Mouse (Mus musculus): Measurements from ENCODE around the gene Fgf23. TPM values are rescaled to one million over a fixed set of nuclear protein-coding genes. Genes with fewer than 3 reads are reported as not detected.
A peak's percentile ranks its signal among the peaks of the same experiment; 100 is the strongest.

Fgf23 gene
- polyA plus RNA-seq, 1 experiment: not detected

DNA sequence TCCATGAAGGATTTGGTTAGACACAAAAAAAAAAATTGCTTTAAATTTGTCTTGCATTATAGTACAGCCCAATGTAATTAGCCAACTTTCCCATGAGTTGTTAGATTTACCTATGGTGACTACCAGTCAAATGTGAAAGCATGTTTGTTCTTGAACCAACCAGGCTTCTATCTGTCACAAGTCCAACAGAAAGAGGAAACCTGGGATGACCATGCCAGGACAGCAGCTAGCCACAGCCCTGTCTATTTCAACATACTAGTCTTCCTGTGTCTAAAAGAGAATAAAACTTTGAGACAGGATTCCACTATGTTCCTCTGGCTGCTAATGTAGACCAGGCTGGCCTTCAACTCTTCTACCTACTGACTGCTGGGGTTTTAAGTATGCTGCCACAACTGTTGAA lies 34.7 kb downstream of the Fgf23 start:
- Histone ChIP-seq H3K4me1 (ENCODE audit: control insufficient read depth) (peaks cover 6% of the 10 kb centered on the region), H3K27me3 (ENCODE audit: control insufficient read depth) (peaks cover 20% of the 10 kb centered on the region), H3K9me3 (ENCODE audit: control insufficient read depth, low read length) (no peaks in the 10 kb centered on the region), H3K4me3 (replicated peaks) (no peak overlapping the region), H3K36me3 (ENCODE audit: control insufficient read depth) (no peaks in the 10 kb centered on the region)
- TF ChIP-seq TAL1 (IDR thresholded peaks at IDR 0.05; ENCODE audit: low read length): no peak
- no peak for TF ChIP-seq GATA1 (IDR thresholded peaks at IDR 0.05; ENCODE audit: low read length)

DNA sequence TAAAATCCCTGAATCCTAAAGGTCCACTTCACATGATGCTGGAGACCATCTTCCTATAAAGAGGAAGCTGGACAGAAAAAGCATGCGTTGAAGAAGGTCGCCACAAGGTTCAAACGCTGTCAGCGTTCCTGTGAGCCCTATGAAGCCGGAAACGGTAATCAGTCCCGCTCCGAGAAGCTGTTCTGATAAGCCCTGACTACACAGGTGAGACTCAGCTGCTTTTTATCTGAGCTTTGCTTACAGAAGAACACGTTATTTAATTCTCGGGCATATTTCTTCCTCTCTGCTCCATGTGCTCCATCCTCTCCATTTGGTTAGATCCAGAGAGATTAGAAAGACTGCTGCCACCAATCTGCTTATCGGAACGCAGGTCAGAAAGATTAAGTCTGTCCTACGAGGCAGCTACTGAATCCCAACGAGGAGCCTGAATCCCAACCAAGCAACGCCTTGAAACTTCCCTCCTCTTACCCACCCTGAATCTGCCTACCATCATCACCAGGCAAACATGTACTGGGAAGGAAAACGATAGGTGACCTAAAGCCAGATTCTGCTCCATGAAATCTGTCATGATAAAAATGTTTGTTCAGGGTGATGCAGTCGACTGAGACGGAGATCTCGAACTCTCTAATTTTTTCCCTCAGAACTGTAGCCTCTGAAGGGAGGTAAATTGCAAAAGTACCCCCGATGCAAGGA lies 35.8 kb downstream of the Fgf23 start:
- no peak overlapping the region for H3K4me3 ChIP-seq (replicated peaks)
- peaks cover 6% of the 10 kb centered on the region for H3K4me1 ChIP-seq (ENCODE audit: control insufficient read depth)
- H3K9me3 ChIP-seq (ENCODE audit: control insufficient read depth, low read length): no peaks in the 10 kb centered on the region
- H3K27me3 ChIP-seq (ENCODE audit: control insufficient read depth): peaks cover 20% of the 10 kb centered on the region
- no peaks in the 10 kb centered on the region for H3K36me3 ChIP-seq (ENCODE audit: control insufficient read depth)
- TF ChIP-seq TAL1 (IDR thresholded peaks at IDR 0.05; ENCODE audit: low read length) (no peak), GATA1 (IDR thresholded peaks at IDR 0.05; ENCODE audit: low read length) (no peak)

DNA sequence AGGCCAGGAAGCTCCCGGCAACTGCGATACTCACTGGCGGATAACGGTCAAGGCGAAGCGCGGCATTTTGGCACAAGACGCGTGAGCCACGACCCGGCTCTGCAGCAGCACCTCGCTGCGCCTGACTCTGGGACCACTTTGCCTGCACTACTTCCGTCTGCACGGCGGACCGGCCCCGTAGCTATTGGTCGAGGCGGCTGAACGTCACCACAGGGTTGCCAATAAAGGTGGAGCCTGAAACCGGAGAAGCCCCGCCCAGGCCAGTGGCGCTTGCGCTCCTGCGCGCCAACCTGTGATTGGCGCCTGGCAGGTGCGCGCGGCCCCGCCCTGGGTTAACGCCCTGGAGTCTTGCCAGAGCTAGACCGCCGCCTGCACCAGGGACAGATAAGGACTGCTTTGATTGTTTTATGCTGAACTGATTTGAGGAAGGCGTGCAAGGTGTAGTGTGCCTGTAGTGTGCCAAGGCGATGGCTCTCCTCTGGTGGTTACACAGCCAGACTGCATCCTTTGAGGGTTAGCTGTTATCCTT lies 36.8 kb downstream of the Fgf23 start, which contains the start of gene Tigar:
Tigar (minus strand) TSS at position 156 of the 529 bp plus-strand sequence.
- no peaks in the 10 kb centered on the region for H3K9me3 ChIP-seq (ENCODE audit: control insufficient read depth, low read length)
- peaks cover 20% of the 10 kb centered on the region for H3K27me3 ChIP-seq (ENCODE audit: control insufficient read depth)
- no peak for TF ChIP-seq GATA1 (IDR thresholded peaks at IDR 0.05; ENCODE audit: low read length)
- H3K4me1 ChIP-seq (ENCODE audit: control insufficient read depth): peaks cover 6% of the 10 kb centered on the region
- peak within 1 kb of the TSS; percentile 51 for H3K4me3 ChIP-seq (replicated peaks)
- no peaks in the 10 kb centered on the region for H3K36me3 ChIP-seq (ENCODE audit: control insufficient read depth)

DNA sequence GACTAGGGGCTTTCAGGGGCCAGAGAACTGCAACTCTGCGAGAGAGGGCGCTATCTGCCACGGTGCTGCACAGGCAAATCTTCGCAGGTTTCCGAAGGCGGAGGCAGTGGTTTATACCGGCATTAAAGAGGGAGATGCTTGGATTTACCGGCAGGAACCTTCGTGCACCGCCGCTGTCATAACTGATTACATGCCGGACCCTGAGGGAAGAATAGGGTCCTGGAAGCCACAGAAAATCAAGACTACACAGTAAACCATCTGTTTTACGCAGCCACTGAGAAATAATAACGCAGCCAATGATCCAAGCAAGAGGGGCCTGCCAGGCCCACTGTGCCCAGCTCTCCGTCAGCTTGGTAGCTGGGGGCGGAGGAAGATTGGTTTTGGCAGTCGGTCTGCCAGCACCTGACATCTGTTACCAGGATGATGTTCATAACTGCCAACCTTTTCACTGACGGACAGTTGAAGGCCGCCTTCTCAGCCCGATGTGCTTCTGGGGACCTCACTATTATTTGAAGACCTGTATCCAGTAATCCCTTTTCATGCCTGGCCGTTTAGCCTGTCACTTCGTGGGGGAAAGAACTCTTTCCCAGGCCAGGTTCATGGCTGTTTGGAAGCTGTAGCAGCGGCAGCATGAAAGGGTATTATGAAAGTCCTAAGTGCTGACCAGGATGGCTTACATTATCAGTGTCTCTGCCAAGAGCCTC lies 42.2 kb downstream of the Fgf23 start:
- TF ChIP-seq GATA1 (IDR thresholded peaks at IDR 0.05; ENCODE audit: low read length) (no peak), TAL1 (IDR thresholded peaks at IDR 0.05; ENCODE audit: low read length) (no peak)
- H3K27me3 ChIP-seq (ENCODE audit: control insufficient read depth): peaks cover 11% of the 10 kb centered on the region
- no peaks in the 10 kb centered on the region for H3K9me3 ChIP-seq (ENCODE audit: control insufficient read depth, low read length)

DNA sequence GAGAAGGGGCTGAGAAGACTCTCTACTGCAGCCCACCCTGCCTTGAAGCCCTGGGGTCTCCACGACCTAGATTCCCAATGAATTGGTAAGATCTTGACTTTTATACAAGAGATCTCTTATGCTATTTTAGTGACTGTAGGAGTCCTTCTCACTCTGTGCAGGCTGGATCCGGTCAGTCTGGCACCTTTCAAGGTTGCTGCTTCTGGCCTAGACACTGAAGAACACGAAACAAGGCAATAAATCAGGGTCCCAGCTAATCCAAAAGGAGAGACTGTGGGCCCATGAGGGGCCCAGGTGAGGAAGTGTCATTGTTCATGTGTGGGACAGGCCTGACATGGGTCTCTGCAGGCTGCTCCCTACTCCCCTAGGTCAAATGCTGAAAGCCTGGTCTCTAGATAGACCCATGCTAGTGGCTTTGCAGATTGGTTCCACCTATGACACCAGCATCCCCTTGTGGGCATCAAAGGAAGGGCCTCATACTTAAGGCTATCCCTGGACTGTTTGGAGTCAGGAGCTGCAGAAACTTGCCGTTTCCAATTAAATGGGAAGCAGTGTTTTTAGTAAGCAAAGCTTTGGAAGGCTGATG lies 49.6 kb downstream of the Fgf23 start:
- no peaks in the 10 kb centered on the region for H3K4me1 ChIP-seq (ENCODE audit: control insufficient read depth)
- no peaks in the 10 kb centered on the region for H3K9me3 ChIP-seq (ENCODE audit: control insufficient read depth, low read length)
- H3K27me3 ChIP-seq (ENCODE audit: control insufficient read depth): no peaks in the 10 kb centered on the region
- H3K36me3 ChIP-seq (ENCODE audit: control insufficient read depth): no peaks in the 10 kb centered on the region
- H3K4me3 ChIP-seq (replicated peaks): no peak overlapping the region
- TF ChIP-seq GATA1 (IDR thresholded peaks at IDR 0.05; ENCODE audit: low read length) (no peak), TAL1 (IDR thresholded peaks at IDR 0.05; ENCODE audit: low read length) (no peak)

More for the DNA sequence above, 42.2 kb downstream of the Fgf23 start:
- Histone ChIP-seq H3K4me1 (ENCODE audit: control insufficient read depth) (no peaks in the 10 kb centered on the region), H3K36me3 (ENCODE audit: control insufficient read depth) (no peaks in the 10 kb centered on the region), H3K4me3 (replicated peaks) (no peak overlapping the region)

DNA sequence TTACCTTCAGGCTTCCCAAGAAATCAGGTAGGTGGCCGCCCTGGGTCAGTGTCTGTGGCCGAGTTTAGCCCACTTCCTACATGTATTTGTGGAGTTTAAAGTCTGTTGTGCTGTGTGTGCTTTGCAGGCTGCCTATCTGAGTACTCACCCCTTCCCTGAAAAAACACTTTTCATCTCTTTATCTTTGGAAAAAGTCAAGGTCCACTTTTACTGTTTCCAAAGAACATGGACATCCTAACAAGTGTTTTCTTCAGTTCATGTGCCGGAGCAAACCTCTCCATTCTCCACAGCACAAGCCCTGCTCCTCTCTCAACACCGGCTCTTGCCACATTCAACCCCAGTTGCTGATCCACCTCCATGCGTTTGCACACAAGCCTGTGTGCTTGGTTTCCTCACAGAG lies 50.3 kb downstream of the Fgf23 start:
- H3K4me3 ChIP-seq (replicated peaks): no peak overlapping the region
- TF ChIP-seq TAL1 (IDR thresholded peaks at IDR 0.05; ENCODE audit: low read length) (no peak), GATA1 (IDR thresholded peaks at IDR 0.05; ENCODE audit: low read length) (no peak)
- no peaks in the 10 kb centered on the region for H3K9me3 ChIP-seq (ENCODE audit: control insufficient read depth, low read length)
- H3K36me3 ChIP-seq (ENCODE audit: control insufficient read depth): no peaks in the 10 kb centered on the region
- no peaks in the 10 kb centered on the region for H3K4me1 ChIP-seq (ENCODE audit: control insufficient read depth)
- H3K27me3 ChIP-seq (ENCODE audit: control insufficient read depth): no peaks in the 10 kb centered on the region

DNA sequence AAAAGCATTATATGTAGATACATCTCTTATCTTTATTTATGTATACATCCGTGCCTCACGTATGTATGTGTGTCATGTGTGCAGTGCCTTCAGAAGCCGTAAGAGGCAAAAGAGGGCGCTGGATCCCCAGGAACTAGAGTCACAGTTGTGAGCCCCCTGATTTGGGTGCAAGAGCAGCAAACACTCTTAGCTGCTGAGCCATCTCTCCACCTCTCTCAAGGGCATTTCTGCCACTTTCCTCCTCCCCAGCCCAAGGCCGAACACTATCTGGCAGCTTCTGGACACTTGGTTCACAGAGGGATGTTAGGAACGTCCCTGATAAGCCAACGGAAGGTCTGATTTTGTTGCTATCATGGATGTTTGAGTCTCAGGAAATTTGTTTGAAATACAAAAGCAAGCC lies 50.8 kb downstream of the Fgf23 start:
- no peaks in the 10 kb centered on the region for H3K36me3 ChIP-seq (ENCODE audit: control insufficient read depth)
- no peaks in the 10 kb centered on the region for H3K27me3 ChIP-seq (ENCODE audit: control insufficient read depth)
- H3K4me3 ChIP-seq (replicated peaks): no peak overlapping the region
- no peaks in the 10 kb centered on the region for H3K4me1 ChIP-seq (ENCODE audit: control insufficient read depth)
- H3K9me3 ChIP-seq (ENCODE audit: control insufficient read depth, low read length): no peaks in the 10 kb centered on the region
- TF ChIP-seq TAL1 (IDR thresholded peaks at IDR 0.05; ENCODE audit: low read length): no peak
- no peak for TF ChIP-seq GATA1 (IDR thresholded peaks at IDR 0.05; ENCODE audit: low read length)

DNA sequence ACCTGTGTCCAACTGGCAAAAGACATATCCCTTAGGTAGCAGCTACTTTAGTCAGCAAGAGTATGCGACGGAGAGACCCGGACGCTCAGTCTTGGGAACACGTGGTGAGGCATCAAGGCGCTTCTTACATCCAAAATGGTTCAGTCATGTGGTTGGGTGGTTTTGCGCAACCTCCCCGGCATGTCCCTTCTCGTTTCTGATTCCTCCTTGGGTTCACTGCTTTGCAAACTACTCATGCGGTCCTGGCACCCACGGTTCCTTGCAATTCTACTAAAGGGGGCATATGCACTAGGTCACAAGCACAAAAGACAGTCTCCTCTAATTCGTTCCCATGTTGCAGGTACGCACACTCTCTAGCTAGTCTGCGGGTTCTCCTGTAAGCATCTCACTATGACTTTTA lies 57.0 kb downstream of the Fgf23 start:
- no peaks in the 10 kb centered on the region for H3K4me1 ChIP-seq (ENCODE audit: control insufficient read depth)
- H3K9me3 ChIP-seq (ENCODE audit: control insufficient read depth, low read length): no peaks in the 10 kb centered on the region
- no peaks in the 10 kb centered on the region for H3K36me3 ChIP-seq (ENCODE audit: control insufficient read depth)
- no peaks in the 10 kb centered on the region for H3K27me3 ChIP-seq (ENCODE audit: control insufficient read depth)
- H3K4me3 ChIP-seq (replicated peaks): no peak overlapping the region
- TF ChIP-seq GATA1 (IDR thresholded peaks at IDR 0.05; ENCODE audit: low read length) (no peak), TAL1 (IDR thresholded peaks at IDR 0.05; ENCODE audit: low read length) (no peak)

DNA sequence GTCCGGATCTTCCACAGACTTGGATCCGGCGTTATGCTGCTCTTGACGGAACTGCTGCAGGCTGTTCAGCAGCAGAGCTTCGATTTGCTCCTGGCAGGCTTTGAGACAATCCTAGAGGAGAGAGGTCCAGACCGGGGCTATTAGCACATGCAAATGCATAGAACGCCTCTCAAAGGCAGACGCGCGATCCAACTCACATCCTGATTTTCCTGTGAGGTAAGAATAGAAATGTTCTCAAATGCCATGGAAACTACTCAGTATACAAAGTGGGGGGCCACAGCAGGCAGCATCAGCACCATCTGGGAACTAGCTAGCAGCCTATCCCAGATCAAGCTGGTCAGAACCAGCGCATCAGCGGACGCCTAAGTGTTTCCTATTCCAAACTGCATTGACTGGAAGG lies 57.7 kb downstream of the Fgf23 start:
- H3K4me1 ChIP-seq (ENCODE audit: control insufficient read depth): no peaks in the 10 kb centered on the region
- H3K9me3 ChIP-seq (ENCODE audit: control insufficient read depth, low read length): no peaks in the 10 kb centered on the region
- H3K36me3 ChIP-seq (ENCODE audit: control insufficient read depth): no peaks in the 10 kb centered on the region
- TF ChIP-seq TAL1 (IDR thresholded peaks at IDR 0.05; ENCODE audit: low read length) (no peak), GATA1 (IDR thresholded peaks at IDR 0.05; ENCODE audit: low read length) (no peak)
- no peaks in the 10 kb centered on the region for H3K27me3 ChIP-seq (ENCODE audit: control insufficient read depth)
- no peak overlapping the region for H3K4me3 ChIP-seq (replicated peaks)

Other genes starting within 250 kb of the Fgf23 start
- gene Ndufa9, start 223.8 kb upstream of the Fgf23 start, polyA plus RNA-seq (2012): 1.0 and 1.1 TPM in 2 replicates
- not detected in 2 replicates for gene Akap3, start 219.8 kb upstream of the Fgf23 start, polyA plus RNA-seq (2012)
- not detected in 2 replicates for gene Dyrk4, start 151.1 kb upstream of the Fgf23 start, polyA plus RNA-seq (2012)
- 5.5 and 6.1 TPM in 2 replicates for gene Rad51ap1, start 133.3 kb upstream of the Fgf23 start, polyA plus RNA-seq (2012)
- 0.33 and 0.91 TPM in 2 replicates for gene D6Wsu163e, start 132.9 kb upstream of the Fgf23 start, polyA plus RNA-seq (2012)
- not detected in 2 replicates for gene Fgf6, start 57.3 kb upstream of the Fgf23 start, polyA plus RNA-seq (2012)
- not detected in 2 replicates for gene Tigar, start 36.7 kb downstream of the Fgf23 start, polyA plus RNA-seq (2012)
- gene Ccnd2, start 79.3 kb downstream of the Fgf23 start, polyA plus RNA-seq (2012): 0.64 and 0.74 TPM in 2 replicates

Data from erythroblast, embryonic 14.5 days (primary cell).